Mouse (Mus musculus) cerebellum, adult (tissue): ENCODE data around the gene Ptgr1.

Experiments used
- ATAC-seq: cut with Nextera tagmentation; 2 replicates; pipeline ENCODE4 v1.9.2; 2017; ENCODE audit warnings: mild to moderate bottlenecking, moderate library complexity, mixed read lengths; ENCODE audit not compliant: insufficient number of reproducible peaks, low FRiP score, low TSS enrichment

The Ptgr1 gene

DNA sequence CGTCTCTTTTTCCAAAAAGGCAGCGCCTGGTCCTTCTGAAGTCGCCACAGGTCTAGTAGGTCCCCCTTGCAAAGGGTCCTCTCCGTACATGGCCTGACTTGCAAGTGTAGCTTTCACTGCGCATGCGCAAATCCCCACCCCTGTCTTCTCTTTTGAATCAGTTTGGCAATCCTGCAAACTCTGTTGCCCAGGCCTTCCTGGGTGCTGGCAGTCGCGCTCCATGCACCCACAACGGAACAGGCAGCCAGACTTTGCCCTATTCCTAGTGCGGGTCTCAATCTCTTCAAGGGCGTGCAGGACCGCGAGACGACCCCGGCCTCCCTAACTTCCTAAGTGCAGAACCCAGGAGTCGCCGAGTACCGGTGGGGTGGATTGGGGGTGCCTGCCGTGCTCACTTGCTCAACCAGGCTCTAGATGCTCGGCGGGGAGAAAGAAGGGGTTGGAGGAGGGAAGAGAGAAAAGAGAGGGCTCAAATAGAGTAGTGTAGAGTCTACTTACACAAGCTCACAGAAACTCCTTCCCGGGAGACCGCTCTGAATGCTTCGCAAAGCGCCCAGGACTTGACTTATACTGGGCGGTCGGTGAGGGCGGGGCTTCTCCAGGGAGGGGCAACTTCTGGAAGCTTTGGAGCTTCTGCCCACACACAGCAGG lies at the start of gene Ptgr1:
Gene Ptgr1 (minus strand): TSS at position 580 of the 651 bp plus-strand sequence.
- ATAC-seq: no peak

DNA sequence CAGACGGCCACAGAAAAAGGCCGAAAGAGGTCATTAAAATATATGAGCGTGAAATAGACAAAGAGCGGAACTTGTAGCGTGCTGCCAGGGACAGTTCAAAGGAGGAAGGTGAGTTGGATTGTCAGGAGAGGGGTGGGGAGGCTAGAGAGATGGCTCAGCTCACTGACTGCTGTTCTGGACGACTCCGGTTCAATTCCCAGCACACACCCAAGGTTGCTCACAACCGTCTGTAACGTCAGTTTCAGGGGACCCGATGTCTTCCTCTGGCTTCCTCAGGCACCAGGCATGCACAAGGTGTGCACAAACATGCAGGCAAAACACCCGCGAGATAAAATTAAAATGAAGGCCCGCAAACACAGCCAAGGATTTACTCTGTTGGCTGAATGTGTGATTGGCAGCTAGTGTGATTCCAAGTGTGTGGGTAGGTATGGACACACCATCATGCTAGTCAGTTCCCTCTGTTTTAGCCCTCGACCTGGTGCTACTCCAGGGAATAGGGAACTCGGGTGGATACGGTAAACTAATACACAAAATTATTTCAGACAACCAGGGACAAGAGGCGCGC lies 48.9 kb upstream of the Ptgr1 start:
- no peak for ATAC-seq

- peak; percentile 84 for ATAC-seq
These were observed 48.2 kb upstream of the Ptgr1 start, which contains the start of gene Gng10 for GRCm38 (mm10) chr4:59034918-59035785. Gene Gng10, plus strand, starts transcription at chr4:59035088.

DNA sequence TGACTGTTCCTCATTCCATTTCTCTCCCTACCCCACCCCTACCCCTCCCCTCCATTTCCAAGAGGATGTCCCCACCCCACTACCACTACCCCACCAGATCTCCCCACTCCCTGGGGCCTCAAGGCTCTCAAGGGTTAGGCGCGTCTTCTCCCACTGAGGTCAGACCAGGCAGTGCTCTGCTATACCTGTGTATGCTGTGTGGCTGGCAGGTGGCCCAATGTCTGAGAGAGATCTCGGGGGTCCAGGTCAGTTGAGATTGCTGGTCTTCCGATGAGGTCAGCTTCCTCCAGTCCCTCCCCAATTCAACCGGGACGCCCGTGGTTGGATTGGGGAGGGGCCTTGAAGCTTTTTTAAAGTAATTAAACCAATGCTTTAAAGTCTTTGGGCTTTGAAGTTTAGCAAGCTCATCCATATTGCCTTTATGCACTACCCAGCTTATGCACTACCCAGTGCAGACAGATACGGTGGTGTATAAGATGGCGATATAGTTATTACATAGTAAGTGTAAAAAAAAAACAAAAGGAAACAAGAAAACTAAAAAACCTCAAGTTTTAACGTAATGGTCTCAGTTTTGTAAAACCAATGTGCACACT lies 47.5 kb upstream of the Ptgr1 start:
- ATAC-seq: no peak

DNA sequence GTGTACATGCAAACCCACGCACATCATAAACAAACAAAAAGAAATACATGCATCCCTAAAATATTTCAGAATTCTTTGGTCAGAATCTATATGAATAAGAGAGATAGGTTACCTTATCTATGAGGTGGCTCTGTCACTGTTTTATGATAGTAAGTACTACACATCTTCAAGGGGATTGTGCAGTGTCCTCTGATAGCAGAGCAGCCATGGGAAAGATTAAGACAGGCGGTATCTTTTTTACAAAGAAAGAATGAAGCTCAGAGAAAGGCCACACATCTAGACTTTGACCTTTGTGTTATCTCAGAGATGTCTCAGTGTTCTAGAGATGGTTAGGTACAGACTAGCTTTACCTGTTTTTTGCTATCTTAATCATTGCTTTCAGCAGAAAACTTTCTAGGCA lies 30.0 kb upstream of the Ptgr1 start:
- ATAC-seq: no peak

GRCm38 (mm10) chr4:59015181-59015580 lies 28.3 kb upstream of the Ptgr1 start:
- ATAC-seq: no peak

DNA sequence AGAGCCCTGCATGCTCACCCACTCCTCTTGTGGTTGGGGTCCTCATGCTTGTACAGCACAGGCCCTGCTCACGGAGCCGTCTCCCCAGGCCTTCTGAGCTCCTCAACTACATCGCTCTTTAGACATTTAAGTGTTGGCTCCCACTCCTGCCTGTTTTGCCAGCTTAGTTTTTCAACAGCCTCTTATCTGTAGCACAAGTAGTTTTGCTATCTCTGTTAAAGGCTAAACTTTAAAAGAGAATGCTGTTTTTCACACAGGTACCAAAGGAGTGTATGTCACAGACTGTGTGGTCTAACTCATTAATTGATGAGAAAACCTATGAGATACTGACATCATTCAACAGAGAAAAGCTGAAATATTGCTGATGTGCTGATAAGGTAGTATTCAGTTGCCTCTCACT lies 24.5 kb upstream of the Ptgr1 start:
- no peak for ATAC-seq

- ATAC-seq: no peak
These were observed 22.8 kb upstream of the Ptgr1 start for GRCm38 (mm10) chr4:59009696-59010095.

GRCm38 (mm10) chr4:59009186-59009585 lies 22.3 kb upstream of the Ptgr1 start:
- ATAC-seq: no peak

DNA sequence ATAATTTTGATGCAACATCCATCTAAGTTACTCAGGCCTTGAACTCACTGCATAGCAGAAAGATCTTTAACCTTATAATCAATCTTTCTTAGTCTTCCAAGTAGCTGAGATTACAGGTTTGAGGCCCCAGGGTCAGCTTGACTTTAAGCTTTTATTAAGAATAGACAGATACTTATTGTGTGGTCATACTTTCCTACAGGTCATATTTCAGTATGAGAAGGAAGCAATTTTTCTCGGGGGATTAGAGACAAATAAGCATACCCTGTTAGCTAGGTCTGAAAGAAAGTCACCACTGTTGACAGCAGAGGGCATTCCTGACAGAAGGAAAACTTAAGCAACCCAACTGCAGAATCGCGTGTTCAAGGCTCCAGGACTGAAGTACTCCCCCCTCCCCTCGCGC lies 21.1 kb upstream of the Ptgr1 start:
- ATAC-seq: no peak

GRCm38 (mm10) chr4:59007016-59007415 lies 20.1 kb upstream of the Ptgr1 start:
- no peak for ATAC-seq

DNA sequence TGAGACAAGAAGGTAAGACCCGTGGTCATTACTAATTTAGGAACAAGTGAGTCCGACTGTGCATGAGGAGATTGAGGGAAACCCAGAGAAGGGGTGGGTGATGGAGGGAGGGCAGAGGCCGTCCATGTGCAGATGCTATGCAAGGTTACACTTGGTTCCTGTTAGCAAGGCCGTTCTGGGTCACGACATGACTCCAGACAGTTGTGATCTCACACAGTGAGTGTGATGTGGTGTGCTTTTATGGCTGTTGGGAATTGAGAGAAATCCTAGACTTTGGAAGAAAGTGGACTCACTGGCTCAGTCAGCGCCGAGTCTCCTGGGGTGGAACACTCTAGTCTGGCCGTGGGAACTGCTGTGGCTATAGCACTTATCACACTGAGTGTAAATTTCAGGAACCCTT lies 19.3 kb upstream of the Ptgr1 start:
- no peak for ATAC-seq

GRCm38 (mm10) chr4:59003806-59004200 lies 16.9 kb upstream of the Ptgr1 start:
- no peak for ATAC-seq

DNA sequence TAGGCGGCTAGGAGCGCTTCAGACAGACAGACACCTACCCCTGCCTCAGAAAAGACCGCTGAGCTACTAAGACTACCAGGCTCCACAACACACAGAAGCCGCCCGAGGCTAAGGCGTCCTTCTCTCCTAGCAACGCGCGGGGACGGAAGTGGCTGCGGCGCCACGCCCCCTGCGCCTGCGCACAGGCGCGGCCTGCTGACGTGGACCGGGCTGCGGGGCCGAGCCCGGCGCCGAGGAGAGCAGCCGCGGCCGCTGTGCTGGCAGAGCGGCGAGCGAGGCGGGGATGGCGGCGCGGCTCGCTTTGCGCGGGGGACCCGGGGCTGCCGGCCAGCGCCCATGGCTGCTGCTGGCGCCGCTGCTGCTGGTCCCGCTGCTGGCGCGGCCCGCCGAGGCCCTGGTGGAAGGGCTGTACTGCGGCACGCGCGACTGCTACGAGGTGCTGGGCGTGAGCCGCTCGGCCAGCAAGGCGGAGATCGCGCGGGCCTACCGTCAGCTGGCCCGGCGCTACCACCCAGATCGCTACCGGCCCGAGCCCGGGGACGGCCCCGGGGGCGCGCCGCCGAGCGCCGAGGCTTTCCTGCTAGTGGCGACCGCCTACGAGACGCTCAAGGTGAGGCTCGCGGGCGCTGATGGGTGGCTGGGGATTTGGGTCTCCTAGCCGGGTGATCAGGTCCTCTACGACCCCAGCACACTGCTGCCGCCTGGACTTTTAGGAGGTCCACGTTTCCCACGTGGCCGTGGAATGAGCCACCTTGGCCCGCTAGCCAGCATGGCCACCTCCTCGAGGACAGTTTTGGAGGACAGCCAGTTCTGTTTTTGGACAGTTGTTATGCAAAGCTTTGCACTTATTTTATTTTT lies 16.3 kb upstream of the Ptgr1 start, which contains the start of gene Gm20503:
Gene Gm20503 (plus strand): TSS at position 263 of the 858 bp plus-strand sequence.
- peak; percentile 96 for ATAC-seq

- ATAC-seq: no peak
These were observed 13.7 kb upstream of the Ptgr1 start for GRCm38 (mm10) chr4:59000614-59001013.

- no peak for ATAC-seq
These were observed 12.8 kb upstream of the Ptgr1 start for GRCm38 (mm10) chr4:58999686-59000085.

GRCm38 (mm10) chr4:58998688-58999087 lies 11.8 kb upstream of the Ptgr1 start:
- ATAC-seq: no peak

DNA sequence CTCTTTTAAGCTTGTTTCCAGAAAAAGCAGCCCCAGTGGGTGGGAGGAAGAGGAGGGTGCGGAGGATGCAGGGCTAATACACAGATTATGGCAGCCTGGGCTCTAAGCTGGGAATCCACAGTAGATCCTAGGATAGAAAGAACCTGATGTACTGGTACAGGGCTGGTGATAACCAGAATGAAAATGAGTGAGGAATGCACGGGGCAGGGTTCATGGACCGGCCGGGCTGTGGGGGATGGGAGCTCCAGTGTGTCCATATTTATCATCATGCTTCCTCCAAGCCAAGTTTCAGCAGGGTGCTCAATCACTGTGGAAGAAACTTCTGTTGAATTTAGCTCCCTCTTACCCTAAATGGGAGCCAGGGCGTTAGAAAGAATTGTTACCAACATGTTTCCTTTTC lies 10.2 kb upstream of the Ptgr1 start:
- no peak for ATAC-seq

DNA sequence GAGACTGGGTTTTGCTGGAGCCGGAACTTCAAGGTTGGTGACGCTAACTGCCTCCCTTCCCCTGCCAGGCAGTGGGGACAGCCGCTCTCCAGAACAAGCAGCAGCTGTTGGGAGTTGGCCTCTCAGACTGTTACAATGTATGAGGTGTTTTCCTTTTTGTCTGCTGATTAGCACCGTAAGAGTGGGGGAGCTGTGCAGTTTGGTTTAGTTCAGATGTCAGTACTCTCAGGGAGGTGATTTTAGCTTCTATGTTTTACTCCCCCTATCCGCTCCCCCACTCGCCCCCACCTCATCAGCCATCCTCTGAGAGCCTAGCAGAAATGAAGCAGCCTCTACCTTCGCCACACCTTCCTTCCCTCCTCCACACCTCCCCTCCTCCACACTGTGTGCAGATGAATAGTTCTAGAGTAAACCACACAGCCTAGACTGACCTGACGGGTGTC lies 8.4 kb upstream of the Ptgr1 start:
- no peak for ATAC-seq

GRCm38 (mm10) chr4:58994762-58995161 lies 7.8 kb upstream of the Ptgr1 start, which contains the start of gene Dnajc25:
Gene Dnajc25, plus strand, starts transcription at chr4:58995062.
- ATAC-seq: no peak
